Mouse (Mus musculus): ENCODE results near the gene Mms22l. TPM values are rescaled to one million over a fixed set of nuclear protein-coding genes. Genes with fewer than 3 reads are reported as not detected.

The Mms22l gene
- polyA plus RNA-seq, 1 experiment: 63.7 TPM

- peaks cover 19% of the 10 kb centered on the region for H3K36me3 ChIP-seq (ENCODE audit: control insufficient read depth, insufficient read depth, low read length, poor library complexity, severe bottlenecking)
- no peak overlapping the region for H3K27ac ChIP-seq (ENCODE audit: insufficient read depth, low read length)
- no peaks in the 10 kb centered on the region for H3K27me3 ChIP-seq (ENCODE audit: control insufficient read depth, insufficient read depth, low read length, poor library complexity, severe bottlenecking)
Measured at GRCm38 (mm10) chr4:24577594-24577993, 81.3 kb downstream of the Mms22l start.

GRCm38 (mm10) chr4:24582295-24582694 lies 86.0 kb downstream of the Mms22l start:
- peaks cover 20% of the 10 kb centered on the region for H3K36me3 ChIP-seq (ENCODE audit: control insufficient read depth, insufficient read depth, low read length, poor library complexity, severe bottlenecking)
- no peaks in the 10 kb centered on the region for H3K4me1 ChIP-seq (ENCODE audit: control insufficient read depth, insufficient read depth, low read length)
- H3K27me3 ChIP-seq (ENCODE audit: control insufficient read depth, insufficient read depth, low read length, poor library complexity, severe bottlenecking): no peaks in the 10 kb centered on the region
- H3K27ac ChIP-seq (ENCODE audit: insufficient read depth, low read length): no peak overlapping the region
- H3K9me3 ChIP-seq (replicated peaks; ENCODE audit: control insufficient read depth, insufficient read depth, low read length, poor library complexity, severe bottlenecking): no peaks in the 10 kb centered on the region
- TF ChIP-seq POLR2A (IDR thresholded peaks at IDR 0.05; ENCODE audit: insufficient read depth, low read length) (no peak), EP300 (IDR thresholded peaks at IDR 0.05; ENCODE audit: insufficient read depth, low read depth, low read length) (no peak), CTCF (IDR thresholded peaks at IDR 0.05; ENCODE audit: low read depth, low read length) (no peak)
- H3K9ac ChIP-seq (ENCODE audit: low read depth, poor library complexity, severe bottlenecking): no peak overlapping the region
- no peak overlapping the region for H3K4me3 ChIP-seq (ENCODE audit: low read depth, low read length)

More at GRCm38 (mm10) chr4:24577594-24577993, 81.3 kb downstream of the Mms22l start:
- Histone ChIP-seq H3K9me3 (replicated peaks; ENCODE audit: control insufficient read depth, insufficient read depth, low read length, poor library complexity, severe bottlenecking) (peaks cover 10% of the 10 kb centered on the region; the same call in 1 of the 2 replicates), H3K4me3 (ENCODE audit: low read depth, low read length) (no peak overlapping the region), H3K9ac (ENCODE audit: low read depth, poor library complexity, severe bottlenecking) (no peak overlapping the region), H3K4me1 (ENCODE audit: control insufficient read depth, insufficient read depth, low read length) (no peaks in the 10 kb centered on the region)
- TF ChIP-seq POLR2A (IDR thresholded peaks at IDR 0.05; ENCODE audit: insufficient read depth, low read length) (no peak), CTCF (IDR thresholded peaks at IDR 0.05; ENCODE audit: low read depth, low read length) (no peak), EP300 (IDR thresholded peaks at IDR 0.05; ENCODE audit: insufficient read depth, low read depth, low read length) (no peak)

- no peaks in the 10 kb centered on the region for H3K9me3 ChIP-seq (replicated peaks; ENCODE audit: control insufficient read depth, insufficient read depth, low read length, poor library complexity, severe bottlenecking)
- H3K4me1 ChIP-seq (ENCODE audit: control insufficient read depth, insufficient read depth, low read length): no peaks in the 10 kb centered on the region
- H3K9ac ChIP-seq (ENCODE audit: low read depth, poor library complexity, severe bottlenecking): no peak overlapping the region
- H3K27ac ChIP-seq (ENCODE audit: insufficient read depth, low read length): no peak overlapping the region
- no peak overlapping the region for H3K4me3 ChIP-seq (ENCODE audit: low read depth, low read length)
- H3K36me3 ChIP-seq (ENCODE audit: control insufficient read depth, insufficient read depth, low read length, poor library complexity, severe bottlenecking): peaks cover 16% of the 10 kb centered on the region
- H3K27me3 ChIP-seq (ENCODE audit: control insufficient read depth, insufficient read depth, low read length, poor library complexity, severe bottlenecking): no peaks in the 10 kb centered on the region
- no peak for TF ChIP-seq CTCF (IDR thresholded peaks at IDR 0.05; ENCODE audit: low read depth, low read length)
- TF ChIP-seq EP300 (IDR thresholded peaks at IDR 0.05; ENCODE audit: insufficient read depth, low read depth, low read length): no peak
- no peak for TF ChIP-seq POLR2A (IDR thresholded peaks at IDR 0.05; ENCODE audit: insufficient read depth, low read length)
Measured at GRCm38 (mm10) chr4:24583997-24584396, 87.7 kb downstream of the Mms22l start.

- no peak overlapping the region for H3K27ac ChIP-seq (ENCODE audit: insufficient read depth, low read length)
- TF ChIP-seq CTCF (IDR thresholded peaks at IDR 0.05; ENCODE audit: low read depth, low read length) (no peak), EP300 (IDR thresholded peaks at IDR 0.05; ENCODE audit: insufficient read depth, low read depth, low read length) (no peak), POLR2A (IDR thresholded peaks at IDR 0.05; ENCODE audit: insufficient read depth, low read length) (no peak)
- no peaks in the 10 kb centered on the region for H3K27me3 ChIP-seq (ENCODE audit: control insufficient read depth, insufficient read depth, low read length, poor library complexity, severe bottlenecking)
- H3K9ac ChIP-seq (ENCODE audit: low read depth, poor library complexity, severe bottlenecking): no peak overlapping the region
- H3K9me3 ChIP-seq (replicated peaks; ENCODE audit: control insufficient read depth, insufficient read depth, low read length, poor library complexity, severe bottlenecking): no peaks in the 10 kb centered on the region
- peaks cover 21% of the 10 kb centered on the region for H3K36me3 ChIP-seq (ENCODE audit: control insufficient read depth, insufficient read depth, low read length, poor library complexity, severe bottlenecking)
- no peak overlapping the region for H3K4me3 ChIP-seq (ENCODE audit: low read depth, low read length)
- peaks cover 1% of the 10 kb centered on the region for H3K4me1 ChIP-seq (ENCODE audit: control insufficient read depth, insufficient read depth, low read length)
Measured at GRCm38 (mm10) chr4:24594824-24595223, 98.6 kb downstream of the Mms22l start.

- Histone ChIP-seq H3K36me3 (ENCODE audit: control insufficient read depth, insufficient read depth, low read length, poor library complexity, severe bottlenecking) (peaks cover 33% of the 10 kb centered on the region), H3K4me3 (ENCODE audit: low read depth, low read length) (no peak overlapping the region), H3K27me3 (ENCODE audit: control insufficient read depth, insufficient read depth, low read length, poor library complexity, severe bottlenecking) (no peaks in the 10 kb centered on the region), H3K27ac (ENCODE audit: insufficient read depth, low read length) (no peak overlapping the region), H3K4me1 (ENCODE audit: control insufficient read depth, insufficient read depth, low read length) (peaks cover 1% of the 10 kb centered on the region), H3K9ac (ENCODE audit: low read depth, poor library complexity, severe bottlenecking) (no peak overlapping the region), H3K9me3 (replicated peaks; ENCODE audit: control insufficient read depth, insufficient read depth, low read length, poor library complexity, severe bottlenecking) (no peaks in the 10 kb centered on the region)
- TF ChIP-seq CTCF (IDR thresholded peaks at IDR 0.05; ENCODE audit: low read depth, low read length) (no peak), POLR2A (IDR thresholded peaks at IDR 0.05; ENCODE audit: insufficient read depth, low read length) (no peak), EP300 (IDR thresholded peaks at IDR 0.05; ENCODE audit: insufficient read depth, low read depth, low read length) (no peak)
Measured at GRCm38 (mm10) chr4:24596942-24597611, 100.8 kb downstream of the Mms22l start.

- no peak overlapping the region for H3K9ac ChIP-seq (ENCODE audit: low read depth, poor library complexity, severe bottlenecking)
- H3K4me1 ChIP-seq (ENCODE audit: control insufficient read depth, insufficient read depth, low read length): peaks cover 1% of the 10 kb centered on the region
- no peaks in the 10 kb centered on the region for H3K27me3 ChIP-seq (ENCODE audit: control insufficient read depth, insufficient read depth, low read length, poor library complexity, severe bottlenecking)
- TF ChIP-seq EP300 (IDR thresholded peaks at IDR 0.05; ENCODE audit: insufficient read depth, low read depth, low read length): no peak
- TF ChIP-seq POLR2A (IDR thresholded peaks at IDR 0.05; ENCODE audit: insufficient read depth, low read length): no peak
- TF ChIP-seq CTCF (IDR thresholded peaks at IDR 0.05; ENCODE audit: low read depth, low read length): no peak
- no peaks in the 10 kb centered on the region for H3K9me3 ChIP-seq (replicated peaks; ENCODE audit: control insufficient read depth, insufficient read depth, low read length, poor library complexity, severe bottlenecking)
- H3K27ac ChIP-seq (ENCODE audit: insufficient read depth, low read length): no peak overlapping the region
- H3K36me3 ChIP-seq (ENCODE audit: control insufficient read depth, insufficient read depth, low read length, poor library complexity, severe bottlenecking): peaks cover 30% of the 10 kb centered on the region
- no peak overlapping the region for H3K4me3 ChIP-seq (ENCODE audit: low read depth, low read length)
Measured at GRCm38 (mm10) chr4:24598637-24599036, 102.4 kb downstream of the Mms22l start.

All from ES-Bruce4 (cell line).